Mouse (Mus musculus) lung, embryonic 15.5 days (tissue): ENCODE data around the gene Smim11. TPM values are rescaled to one million over a fixed set of nuclear protein-coding genes. Genes with fewer than 3 reads are reported as not detected.

Experiments
- ATAC-seq: fragments of 200-750 bp; cut with Nextera tagmentation; 2 replicates; pipeline ENCODE4 v1.8.0; 2017; ENCODE audit warnings: moderate number of reproducible peaks, borderline replicate concordance; ENCODE audit not compliant: low FRiP score, low TSS enrichment; ENCODE audit errors: extremely low read depth
- H3K27ac ChIP-seq: fragments of 300-500 bp; sonication (generic); 2 replicates; pipeline ENCODE4 v1.5.1; 2015; ENCODE audit warnings: moderate library complexity, mild to moderate bottlenecking, inconsistent platforms
- H3K27me3 ChIP-seq: fragments of 300-500 bp; sonication (generic); 2 replicates; pipeline ENCODE4 v1.6.1; 2015; ENCODE audit warnings: inconsistent platforms
- H3K36me3 ChIP-seq: fragments of 300-500 bp; sonication (generic); 2 replicates; pipeline ENCODE4 v1.6.1; 2015; ENCODE audit warnings: inconsistent platforms
- H3K4me1 ChIP-seq: fragments of 300-500 bp; sonication (generic); 2 replicates; pipeline ENCODE4 v1.6.1; 2015; ENCODE audit warnings: inconsistent platforms
- H3K4me2 ChIP-seq: fragments of 300-500 bp; sonication (generic); 2 replicates; pipeline ENCODE4 v1.6.1; 2015; ENCODE audit warnings: inconsistent platforms, mild to moderate bottlenecking, moderate library complexity
- H3K4me3 ChIP-seq: fragments of 300-500 bp; sonication (generic); 2 replicates; pipeline ENCODE4 v1.5.1; 2015; ENCODE audit warnings: mild to moderate bottlenecking, inconsistent platforms
- H3K9ac ChIP-seq: fragments of 300-500 bp; sonication (generic); 2 replicates; pipeline ENCODE4 v1.6.1; 2015; ENCODE audit warnings: inconsistent platforms
- H3K9me3 ChIP-seq: fragments of 300-500 bp; sonication (generic); 2 replicates; pipeline ENCODE4 v1.6.1; 2016; ENCODE audit warnings: inconsistent platforms
- WGBS: fragments of 180-500 bp; shearing (Covaris S2); methylation state at CpG from one replicate; pipeline ENCODE4 v1.1.7; 2015; 5-methylcytosine and 5-hydroxymethylcytosine counted together
- polyA plus RNA-seq: library from polyadenylated mRNA; unstranded; fragments of >200 nt; fragmentation: Nextera tagmentation; extraction: Ambion mirVana; gene quantifications from 2 replicates; pipeline ENCODE4 v1.2.1, GENCODE M21; 2015

The Smim11 gene
- polyA plus RNA-seq, 1 experiment from 2014 or later: 129 TPM

DNA sequence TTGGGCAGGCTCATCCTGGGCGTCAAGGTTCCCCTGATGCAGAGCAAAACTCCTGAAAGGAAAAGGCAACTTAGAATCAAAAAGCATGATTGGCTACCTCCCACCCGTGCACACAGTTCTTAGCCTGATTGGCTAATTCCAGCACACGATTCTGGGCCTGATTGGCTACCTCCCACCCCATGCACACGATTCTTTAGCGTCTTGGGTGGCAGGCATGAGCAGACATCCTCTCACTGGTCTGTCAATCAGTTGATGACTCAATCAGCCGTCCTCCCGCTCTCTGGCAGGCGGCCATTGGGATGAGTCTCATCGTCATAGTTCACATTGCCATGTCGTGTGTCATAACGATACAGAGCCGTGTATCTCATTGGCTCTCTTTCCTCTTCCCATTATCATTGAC lies 47.9 kb downstream of the Smim11 start:
- Histone ChIP-seq H3K36me3 (no peaks in the 10 kb centered on the region), H3K27me3 (no peaks in the 10 kb centered on the region), H3K27ac (no peak overlapping the region), H3K4me1 (peaks cover 9% of the 10 kb centered on the region), H3K9ac (no peak overlapping the region), H3K9me3 (no peaks in the 10 kb centered on the region), H3K4me2 (no peak overlapping the region), H3K4me3 (no peak overlapping the region)
- ATAC-seq: peak; percentile 53; the same call in 1 of the 2 replicates
- WGBS: 57% methylated on average over 12 of the region's 12 CpGs

DNA sequence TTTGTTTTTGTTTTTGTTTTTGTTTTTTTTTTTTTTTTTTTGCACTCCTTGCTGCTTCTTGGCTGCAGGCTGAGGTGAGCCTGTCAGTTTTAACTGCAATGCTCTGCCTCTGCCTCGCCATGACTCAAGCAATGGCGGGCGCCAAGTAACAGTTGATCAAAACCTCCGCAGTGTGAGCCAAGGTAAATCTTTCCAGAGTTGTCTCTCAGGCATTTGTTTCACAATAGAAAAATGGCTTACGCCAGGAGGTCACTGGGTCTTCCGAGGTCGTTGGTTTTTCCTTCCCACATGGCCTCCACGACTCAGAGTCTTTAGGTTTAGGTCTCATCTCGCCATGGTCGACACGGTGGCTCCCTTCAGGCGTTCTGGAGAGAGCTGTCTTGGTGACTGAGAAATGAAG lies 52.2 kb downstream of the Smim11 start:
- Histone ChIP-seq H3K27ac (no peak overlapping the region), H3K4me3 (no peak overlapping the region), H3K36me3 (no peaks in the 10 kb centered on the region), H3K4me2 (no peak overlapping the region), H3K9me3 (no peaks in the 10 kb centered on the region), H3K9ac (no peak overlapping the region), H3K4me1 (no peaks in the 10 kb centered on the region), H3K27me3 (no peaks in the 10 kb centered on the region)
- 80% methylated on average over 12 of the region's 12 CpGs for WGBS
- no peak for ATAC-seq

DNA sequence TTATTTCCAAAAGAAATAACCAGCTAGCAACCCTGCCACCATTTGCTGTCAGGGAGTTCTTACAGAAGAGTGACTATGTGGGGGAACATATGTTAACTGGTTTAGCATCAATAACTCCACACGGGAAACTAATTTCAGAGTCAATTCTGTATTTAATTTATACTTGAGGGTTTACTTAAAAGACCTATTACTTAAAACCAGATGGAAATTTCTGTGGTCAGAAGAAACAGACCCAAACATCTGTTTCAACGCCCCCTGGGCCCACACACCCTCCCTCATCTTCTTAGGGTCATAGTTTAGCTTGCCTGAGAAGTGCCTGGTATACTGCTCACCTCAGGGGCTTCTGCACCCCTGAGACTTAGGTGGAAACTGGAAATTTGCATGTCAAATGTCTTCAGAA lies 52.8 kb downstream of the Smim11 start:
- 63% methylated on average over 2 of the region's 2 CpGs for whole genome bisulfite sequencing

DNA sequence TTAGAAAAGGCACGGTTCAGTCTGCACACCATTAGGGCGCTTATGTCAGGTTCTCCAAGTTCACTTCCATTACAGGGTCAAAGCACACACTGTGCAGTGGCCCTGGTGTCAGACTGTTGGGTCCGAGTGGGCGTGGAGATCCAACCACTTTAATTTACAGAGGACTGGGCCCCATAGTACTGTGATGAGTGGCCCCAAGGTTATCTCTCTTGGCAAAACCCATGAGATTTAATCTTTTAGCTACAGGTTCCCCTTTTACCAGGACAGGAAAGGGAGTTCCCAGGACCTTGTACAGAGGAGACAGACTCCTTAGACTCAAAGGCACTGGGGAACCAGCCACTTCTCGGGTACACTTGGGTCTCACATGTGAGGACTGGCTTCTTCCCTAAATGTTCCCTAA lies 54.3 kb downstream of the Smim11 start:
- 70% methylated on average over 5 of the region's 5 CpGs for WGBS
- no peaks in the 10 kb centered on the region for H3K27me3 ChIP-seq
- no peaks in the 10 kb centered on the region for H3K9me3 ChIP-seq
- H3K4me3 ChIP-seq: no peak overlapping the region
- peaks cover 5% of the 10 kb centered on the region for H3K4me1 ChIP-seq
- H3K36me3 ChIP-seq: no peaks in the 10 kb centered on the region
- H3K27ac ChIP-seq: no peak overlapping the region
- H3K4me2 ChIP-seq: no peak overlapping the region
- H3K9ac ChIP-seq: no peak overlapping the region
- no peak for ATAC-seq

More for the DNA sequence above, 52.8 kb downstream of the Smim11 start:
- H3K4me3 ChIP-seq: no peak overlapping the region
- no peaks in the 10 kb centered on the region for H3K36me3 ChIP-seq
- no peaks in the 10 kb centered on the region for H3K27me3 ChIP-seq
- H3K9ac ChIP-seq: no peak overlapping the region
- H3K4me1 ChIP-seq: peaks cover 4% of the 10 kb centered on the region
- no peaks in the 10 kb centered on the region for H3K9me3 ChIP-seq
- no peak overlapping the region for H3K4me2 ChIP-seq
- ATAC-seq: no peak
- H3K27ac ChIP-seq: no peak overlapping the region

DNA sequence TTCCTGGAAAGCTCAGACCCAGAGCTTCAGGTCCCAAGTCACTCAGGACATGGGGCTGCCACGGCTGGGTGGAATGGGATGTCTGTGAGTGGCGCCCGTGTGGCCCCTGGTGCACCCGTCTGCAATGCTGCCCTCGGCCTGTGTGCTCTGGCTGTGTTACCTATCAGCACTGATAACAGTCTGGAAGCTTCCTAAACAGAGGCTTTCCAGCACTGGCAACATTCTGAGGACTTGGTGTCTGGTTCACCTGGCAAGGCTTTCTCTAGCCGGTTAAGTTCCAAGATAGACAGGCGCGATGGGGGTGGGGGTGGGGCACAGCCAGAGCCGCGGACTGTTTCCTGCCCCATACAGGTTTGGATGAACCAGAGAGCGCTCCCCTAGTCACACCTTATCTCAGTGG lies 54.9 kb downstream of the Smim11 start:
- no peak overlapping the region for H3K9ac ChIP-seq
- no peak overlapping the region for H3K27ac ChIP-seq
- no peaks in the 10 kb centered on the region for H3K36me3 ChIP-seq
- no peak overlapping the region for H3K4me2 ChIP-seq
- no peaks in the 10 kb centered on the region for H3K9me3 ChIP-seq
- peaks cover 5% of the 10 kb centered on the region for H3K4me1 ChIP-seq
- no peaks in the 10 kb centered on the region; the same call in 1 of the 2 replicates for H3K27me3 ChIP-seq
- H3K4me3 ChIP-seq: no peak overlapping the region
- no peak for ATAC-seq
- 58% methylated on average over 11 of the region's 11 CpGs for WGBS

DNA sequence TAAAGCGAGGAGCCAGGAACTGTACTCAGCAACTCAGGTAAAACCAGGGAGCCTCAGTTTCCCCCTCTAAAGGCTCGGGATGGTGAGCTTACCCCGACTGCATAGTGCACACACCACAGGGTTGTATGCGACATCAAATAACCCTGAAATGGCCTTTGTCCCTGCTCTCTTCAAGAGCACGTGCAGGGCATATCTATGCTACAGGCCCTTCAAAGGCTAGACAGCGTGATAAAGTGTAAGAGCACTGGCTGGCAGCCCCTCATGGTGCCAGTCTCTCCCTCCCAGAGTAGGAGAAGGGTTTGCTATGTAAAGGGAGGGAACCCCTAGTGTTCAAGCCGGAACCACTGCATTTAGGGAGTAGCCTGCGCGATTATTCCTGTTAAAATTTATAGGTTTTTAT lies 55.9 kb downstream of the Smim11 start:
- ATAC-seq: no peak
- H3K4me3 ChIP-seq: no peak overlapping the region

DNA sequence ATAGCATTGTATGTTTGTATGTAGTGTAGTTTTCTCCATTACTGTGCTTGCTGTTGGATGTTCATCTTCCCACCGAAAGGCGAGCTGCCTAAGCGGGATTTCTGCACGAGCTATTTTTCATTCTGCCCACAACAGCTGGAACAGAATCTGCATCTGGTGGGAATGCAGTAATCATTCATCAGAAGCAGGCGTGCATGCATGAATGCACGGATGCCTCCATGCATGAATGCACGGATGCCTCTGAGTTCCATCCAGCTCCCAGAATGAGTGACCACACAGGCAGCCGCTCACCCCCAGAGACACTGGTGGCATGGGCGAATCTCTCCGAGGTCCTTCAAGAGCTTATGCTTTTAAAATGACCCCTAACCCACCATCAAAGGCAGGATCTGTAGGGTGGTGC lies 56.5 kb downstream of the Smim11 start:
- no peak overlapping the region for H3K9ac ChIP-seq
- H3K4me3 ChIP-seq: no peak overlapping the region
- H3K4me2 ChIP-seq: no peak overlapping the region
- H3K9me3 ChIP-seq: no peaks in the 10 kb centered on the region
- no peaks in the 10 kb centered on the region; the same call in 1 of the 2 replicates for H3K27me3 ChIP-seq
- WGBS: 73% methylated on average over 10 of the region's 10 CpGs
- H3K4me1 ChIP-seq: peaks cover 5% of the 10 kb centered on the region
- H3K27ac ChIP-seq: no peak overlapping the region
- no peak for ATAC-seq
- H3K36me3 ChIP-seq: no peaks in the 10 kb centered on the region

More for the DNA sequence above, 55.9 kb downstream of the Smim11 start:
- Histone ChIP-seq H3K4me2 (no peak overlapping the region), H3K9me3 (no peaks in the 10 kb centered on the region), H3K4me1 (peaks cover 5% of the 10 kb centered on the region), H3K27ac (no peak overlapping the region), H3K27me3 (no peaks in the 10 kb centered on the region; the same call in 1 of the 2 replicates), H3K36me3 (no peaks in the 10 kb centered on the region), H3K9ac (no peak overlapping the region)
- WGBS: 66% methylated on average over 9 of the region's 9 CpGs

DNA sequence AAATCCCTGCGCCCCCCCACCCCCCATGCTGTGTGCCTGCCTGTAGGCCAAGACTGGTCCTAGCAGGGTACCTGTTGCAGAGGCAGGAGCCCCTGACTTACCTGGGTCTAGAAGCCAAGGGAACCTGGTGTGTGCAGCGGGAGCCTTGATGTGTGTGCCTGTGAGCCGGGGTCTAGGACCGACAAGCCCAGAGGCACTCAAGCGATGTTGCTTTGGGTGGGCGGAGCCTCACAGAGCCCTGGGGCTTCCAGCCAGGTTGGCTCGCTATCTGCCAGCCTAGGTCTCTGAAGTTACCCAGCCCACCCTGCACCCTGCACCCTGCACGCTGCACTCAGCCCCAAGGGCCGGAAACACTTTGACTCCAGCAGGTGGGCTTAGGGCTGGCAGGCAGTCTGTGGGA lies 57.6 kb downstream of the Smim11 start:
- H3K4me3 ChIP-seq: no peak overlapping the region
- H3K9me3 ChIP-seq: no peaks in the 10 kb centered on the region
- 27% methylated on average over 9 of the region's 9 CpGs for WGBS
- no peak overlapping the region for H3K27ac ChIP-seq
- H3K4me2 ChIP-seq: peak overlapping the region; percentile 33
- H3K9ac ChIP-seq: no peak overlapping the region
- peak; percentile 53; the same call in 1 of the 2 replicates for ATAC-seq
- no peaks in the 10 kb centered on the region; the same call in 1 of the 2 replicates for H3K27me3 ChIP-seq
- no peaks in the 10 kb centered on the region for H3K36me3 ChIP-seq
- peaks cover 5% of the 10 kb centered on the region for H3K4me1 ChIP-seq

DNA sequence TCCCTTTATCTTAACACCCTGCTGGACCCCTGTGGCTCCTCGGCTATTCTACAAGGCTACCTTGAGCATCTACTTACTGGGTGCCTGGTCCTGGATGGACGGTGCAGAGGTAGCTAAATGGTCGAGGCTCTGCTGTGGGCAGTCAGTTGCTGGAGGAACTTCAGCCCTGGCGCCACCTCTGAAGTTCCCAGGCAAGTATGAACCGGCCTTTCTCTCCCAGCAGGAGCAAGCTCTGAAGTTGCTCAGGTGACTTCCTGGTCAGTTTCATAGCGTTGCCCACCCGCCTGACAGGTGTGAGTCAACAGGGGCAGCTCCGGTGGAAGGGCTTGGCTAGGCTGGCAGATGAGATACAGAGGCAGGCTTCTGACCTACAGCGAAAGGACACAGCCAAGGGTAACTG lies 58.1 kb downstream of the Smim11 start, which contains the start of gene Kcne1:
Gene Kcne1, minus strand, starts transcription at position 240 of the 400 bp plus-strand sequence.
- ATAC-seq: 0 out of 2 replicates have a peak, but pooled peaks have one; percentile 11
- no peaks in the 10 kb centered on the region; the same call in 1 of the 2 replicates for H3K27me3 ChIP-seq
- no peaks in the 10 kb centered on the region for H3K9me3 ChIP-seq
- H3K36me3 ChIP-seq: no peaks in the 10 kb centered on the region
- H3K4me3 ChIP-seq: no peak within 1 kb of the TSS
- H3K9ac ChIP-seq: no peak within 1 kb of the TSS
- 46% methylated on average over 8 of the region's 9 CpGs for WGBS
- no peak within 1 kb of the TSS for H3K27ac ChIP-seq
- H3K4me2 ChIP-seq: peak within 1 kb of the TSS; percentile 33
- H3K4me1 ChIP-seq: peaks cover 5% of the 10 kb centered on the region

DNA sequence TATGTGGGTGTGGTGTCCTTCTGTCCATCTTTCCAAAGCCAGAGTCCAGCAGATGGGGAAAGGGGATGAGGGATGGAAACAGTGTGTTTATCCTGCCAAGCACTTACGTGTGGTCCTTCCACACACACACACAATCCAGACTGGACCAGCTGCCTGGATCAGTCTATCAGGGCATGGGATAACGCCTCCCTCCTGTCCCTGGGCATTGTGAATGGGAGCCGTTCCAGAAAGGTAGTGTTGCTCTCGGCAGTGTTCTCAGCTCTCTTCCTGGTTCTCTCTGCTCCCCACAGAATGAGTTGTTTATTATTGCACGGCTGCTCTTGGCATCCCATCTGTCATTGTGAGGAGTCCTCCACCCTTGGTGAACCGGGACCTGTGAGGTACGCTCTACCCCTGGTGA lies 59.6 kb downstream of the Smim11 start:
- Histone ChIP-seq H3K4me1 (peaks cover 5% of the 10 kb centered on the region), H3K9me3 (no peaks in the 10 kb centered on the region), H3K9ac (no peak overlapping the region), H3K27ac (no peak overlapping the region), H3K4me3 (no peak overlapping the region), H3K4me2 (no peak overlapping the region), H3K36me3 (no peaks in the 10 kb centered on the region), H3K27me3 (no peaks in the 10 kb centered on the region; the same call in 1 of the 2 replicates)
- no peak for ATAC-seq
- WGBS: 36% methylated on average over 7 of the region's 7 CpGs

Other genes with a start within 250 kb of the Smim11 start
- gene Mrps6, start 243.0 kb upstream of the Smim11 start, polyA plus RNA-seq: 69.2 and 75.6 TPM in 2 replicates
- not detected in 2 replicates for gene Gm49711, start 243.0 kb upstream of the Smim11 start, polyA plus RNA-seq
- 4.0 and 4.1 TPM in 2 replicates for gene Slc5a3, start 243.0 kb upstream of the Smim11 start, polyA plus RNA-seq
- gene Kcne2, start 8.9 kb upstream of the Smim11 start, polyA plus RNA-seq: 0.63 and 0.81 TPM in 2 replicates
- gene Fam243, start 20.2 kb downstream of the Smim11 start, polyA plus RNA-seq: not detected in 2 replicates
- 1.1 and 1.8 TPM in 2 replicates for gene Kcne1, start 58.2 kb downstream of the Smim11 start, polyA plus RNA-seq
- gene Rcan1, start 169.6 kb downstream of the Smim11 start, polyA plus RNA-seq: 47.9 and 51.4 TPM in 2 replicates
- gene Clic6, start 184.4 kb downstream of the Smim11 start, polyA plus RNA-seq: 22.1 and 22.2 TPM in 2 replicates